Mouse (Mus musculus): ENCODE results near the gene Ccdc57.

Gene Ccdc57

DNA sequence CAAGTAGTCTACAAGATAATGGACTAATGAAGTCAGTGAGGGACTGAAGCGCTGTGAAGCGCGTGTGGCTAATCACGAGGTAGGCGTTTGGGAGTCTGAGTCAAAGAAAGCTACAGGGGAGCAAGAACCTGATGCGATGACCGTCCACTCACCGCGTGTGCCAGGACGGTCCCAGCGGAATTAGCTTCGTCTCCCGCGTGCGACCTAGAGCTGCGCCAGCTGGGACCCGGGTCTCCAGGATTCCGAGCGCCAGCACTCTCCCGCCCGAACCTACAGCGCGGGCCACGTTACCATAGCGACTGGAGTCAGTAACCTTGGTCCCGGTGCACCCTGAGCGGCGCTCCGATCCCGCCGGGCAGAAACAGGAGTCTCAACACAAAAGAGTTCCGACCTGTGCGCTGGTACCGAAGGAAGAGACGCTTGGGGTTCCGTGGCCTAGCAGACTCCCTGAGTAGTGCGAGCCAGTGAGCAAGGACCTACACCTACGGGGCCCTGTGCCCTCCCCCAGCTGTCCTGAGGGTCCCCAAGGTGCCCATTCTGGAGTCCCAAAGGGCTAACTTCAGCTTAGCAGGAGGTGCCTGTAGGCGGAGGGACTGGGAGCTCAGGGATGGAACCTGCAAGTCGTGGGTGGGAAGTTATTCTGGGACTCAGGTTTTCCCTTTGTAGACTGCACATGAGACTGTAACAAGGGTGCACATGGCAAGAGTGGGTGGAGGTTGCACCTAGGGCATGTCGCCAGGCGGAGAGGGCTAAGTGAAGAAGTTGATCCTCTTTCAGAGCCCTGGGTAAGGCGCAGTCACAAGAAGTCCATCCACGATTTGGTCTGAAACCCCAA, at the start of gene Ccdc57:
TSS of gene Ccdc57 (minus strand) at position 309 of the 835 bp plus-strand sequence.
- DNase-seq (ENCODE audit: inconsistent ontology term) = peak; percentile 94

DNA sequence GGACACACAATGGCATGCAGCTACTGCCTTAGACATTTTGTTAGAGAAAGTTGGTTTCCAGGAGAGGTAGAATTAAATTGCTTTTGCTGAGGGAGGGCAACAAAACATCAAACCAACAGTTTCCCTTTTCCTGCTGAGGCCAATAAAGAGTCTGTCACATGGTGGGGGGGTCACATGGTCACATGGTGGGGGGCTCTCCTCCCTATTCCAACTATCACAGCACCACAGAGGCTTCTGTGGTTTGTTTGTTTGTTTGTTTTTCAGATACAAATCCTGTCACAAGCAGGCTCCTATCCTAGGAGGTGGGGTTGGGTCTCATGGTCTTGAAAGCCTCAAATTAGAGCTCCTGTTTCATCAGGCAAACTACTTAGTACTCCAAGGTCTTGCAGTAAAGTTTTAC, 49.8 kb upstream of the Ccdc57 start:
- DNase-seq (ENCODE audit: inconsistent ontology term) = no peak

- no peak for DNase-seq (ENCODE audit: inconsistent ontology term)
Observed at GRCm38 (mm10) chr11:120981661-120982060, 49.0 kb upstream of the Ccdc57 start.

DNA sequence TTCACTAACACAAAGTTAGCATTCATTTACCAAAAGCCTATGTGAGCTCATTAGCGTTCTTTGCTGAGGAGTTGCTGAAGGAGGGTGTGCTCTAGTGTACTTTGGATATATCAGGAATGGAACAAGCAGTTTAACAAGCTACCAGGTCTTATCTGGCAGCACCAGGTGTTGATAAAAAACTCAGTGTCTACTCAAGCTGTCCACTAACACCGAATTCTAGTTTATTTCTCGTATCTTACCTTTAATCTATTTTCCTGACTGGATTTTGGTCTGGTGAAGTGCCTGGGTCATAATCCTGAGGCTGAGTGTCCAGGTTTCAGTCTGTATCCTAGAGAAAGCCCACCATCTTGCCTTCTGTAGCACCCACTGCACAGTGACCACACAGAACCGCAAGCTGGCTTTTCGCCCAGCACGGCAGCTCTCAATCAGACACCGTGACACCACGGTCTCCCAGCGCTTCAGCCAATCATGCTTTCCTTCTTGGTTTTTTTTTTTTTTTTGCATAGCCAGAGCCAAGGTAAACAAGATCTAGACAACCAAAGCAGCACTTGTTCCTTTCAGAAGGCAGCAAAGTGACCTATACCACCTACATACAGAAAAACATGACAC, 47.9 kb upstream of the Ccdc57 start:
- no peak for DNase-seq (ENCODE audit: inconsistent ontology term)

- no peak for DNase-seq (ENCODE audit: inconsistent ontology term)
Observed at GRCm38 (mm10) chr11:120979711-120980426, 47.2 kb upstream of the Ccdc57 start.

DNA sequence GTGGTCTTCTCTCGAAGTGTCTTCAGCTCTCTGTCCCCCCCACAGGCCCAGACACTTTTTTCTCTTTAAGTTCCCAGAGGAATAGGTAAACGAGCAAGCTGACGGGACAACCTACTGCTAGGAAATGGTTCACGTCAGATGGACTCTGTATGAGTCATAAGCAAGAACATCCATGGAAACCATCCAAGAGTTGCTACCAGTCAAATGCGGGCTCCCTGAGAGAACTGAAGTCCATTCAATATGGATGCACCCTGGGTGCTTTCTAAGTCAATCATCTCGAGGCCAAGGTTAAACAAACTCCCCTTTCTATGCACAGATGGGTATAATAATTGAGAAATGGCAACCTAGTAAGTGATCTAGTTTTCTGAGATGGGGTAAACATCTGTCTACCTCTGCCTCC, 40.6 kb upstream of the Ccdc57 start:
- DNase-seq (ENCODE audit: inconsistent ontology term) = no peak

GRCm38 (mm10) chr11:120971237-120971636, 38.6 kb upstream of the Ccdc57 start:
- no peak for DNase-seq (ENCODE audit: inconsistent ontology term)

- DNase-seq (ENCODE audit: inconsistent ontology term) = no peak
Observed at GRCm38 (mm10) chr11:120969742-120970141, 37.1 kb upstream of the Ccdc57 start.

GRCm38 (mm10) chr11:120965587-120965986, 32.9 kb upstream of the Ccdc57 start:
- no peak for DNase-seq (ENCODE audit: inconsistent ontology term)

DNA sequence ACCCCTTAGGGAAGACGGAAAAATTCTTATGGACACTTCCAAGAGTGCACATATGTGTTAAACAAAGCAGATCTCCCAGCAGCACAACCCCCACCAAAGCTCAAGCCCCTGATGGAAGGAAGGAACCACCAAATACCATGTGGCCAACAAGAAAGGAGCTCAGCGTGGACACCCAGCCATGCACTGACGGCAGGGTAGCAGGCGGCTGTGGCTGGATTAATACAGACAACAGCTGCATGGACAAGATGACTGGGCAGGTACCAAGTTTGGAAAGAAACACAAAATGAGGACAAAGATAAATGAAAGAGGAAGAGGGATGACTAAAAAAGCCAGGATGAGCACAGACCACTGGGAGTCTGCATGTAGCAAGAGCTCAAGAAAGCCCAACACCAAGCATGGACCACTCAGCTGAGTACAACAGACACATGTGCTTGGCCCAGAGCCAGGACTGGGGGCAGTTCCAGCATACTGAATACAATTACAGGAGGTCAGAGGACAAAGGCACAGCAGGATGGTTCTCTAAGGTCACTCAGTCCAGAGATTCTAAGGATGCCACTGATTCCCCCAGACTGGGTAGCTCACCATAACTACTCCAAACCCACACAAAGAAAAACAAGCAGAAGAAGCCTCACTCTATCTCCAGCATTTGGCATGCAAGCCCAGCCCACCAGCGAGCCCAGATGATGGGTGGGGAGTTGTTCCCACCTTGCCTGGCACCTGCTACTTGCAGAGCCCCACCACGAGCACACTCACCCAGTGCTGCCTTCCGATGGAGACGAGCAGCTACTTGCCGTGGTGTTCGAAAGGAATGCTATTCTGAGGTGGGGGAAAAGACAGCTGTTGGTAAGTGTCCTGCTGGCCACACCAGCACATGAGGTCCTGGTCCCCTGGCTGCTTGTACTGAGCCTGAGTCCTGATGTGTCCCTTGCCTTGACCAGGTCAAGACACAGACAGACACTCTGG, 31.8 kb upstream of the Ccdc57 start:
- DNase-seq (ENCODE audit: inconsistent ontology term) = peak; percentile 67

DNA sequence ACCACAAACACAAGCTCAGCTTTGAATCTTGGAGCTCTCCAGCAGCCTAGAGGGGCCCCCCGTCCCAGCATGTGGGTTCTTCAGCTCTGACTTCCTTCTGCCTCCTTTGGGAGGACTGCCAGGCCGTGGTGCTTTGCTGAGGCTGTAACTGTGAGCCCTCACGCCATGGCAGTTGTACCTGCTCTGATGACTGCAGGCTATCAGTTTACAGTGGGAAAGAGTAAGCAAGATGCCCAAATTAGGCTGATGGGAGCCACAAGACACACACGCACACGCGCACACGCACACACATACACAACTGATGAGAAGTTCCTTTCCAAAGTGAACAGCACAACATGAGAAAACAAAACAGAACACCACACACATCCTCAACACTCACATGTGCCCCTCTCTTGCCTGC, 30.2 kb upstream of the Ccdc57 start:
- peak; percentile 81 for DNase-seq (ENCODE audit: inconsistent ontology term)

DNA sequence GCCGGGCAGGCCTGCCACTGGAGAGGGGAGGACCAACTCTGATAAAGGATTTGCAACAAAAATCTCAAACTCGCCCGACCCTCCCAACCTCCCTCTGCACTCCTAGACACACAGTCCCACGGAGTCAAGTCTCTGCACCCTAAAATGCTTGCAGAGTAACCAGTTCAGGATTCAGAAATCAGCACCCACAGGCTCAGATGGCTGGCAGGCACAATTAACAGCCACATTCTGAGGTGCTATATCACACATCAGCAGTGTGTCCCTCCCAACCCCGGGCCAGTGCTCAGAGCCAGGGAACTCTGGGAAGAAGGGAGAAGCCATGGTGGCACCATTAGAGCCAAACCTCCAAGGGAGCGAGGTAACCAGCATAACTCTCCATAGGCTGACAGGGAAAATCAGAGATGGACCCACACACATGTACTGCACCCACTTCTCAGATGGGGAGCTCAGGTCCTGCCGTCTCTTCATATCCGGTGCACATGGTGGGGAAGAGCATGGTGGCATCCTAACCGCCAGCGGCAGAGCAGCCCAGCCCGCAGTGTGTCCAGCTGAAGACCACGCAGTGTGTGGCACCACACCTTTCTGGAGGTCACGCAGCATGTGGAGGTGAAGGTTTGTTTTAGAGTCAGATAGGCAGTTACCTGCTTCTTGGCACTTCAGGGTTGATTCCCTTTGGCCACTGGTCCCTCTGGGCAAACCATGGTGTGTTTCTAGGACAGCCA, 29.5 kb upstream of the Ccdc57 start:
- no peak for DNase-seq (ENCODE audit: inconsistent ontology term)

GRCm38 (mm10) chr11:120961594-120961993, 28.9 kb upstream of the Ccdc57 start:
- no peak for DNase-seq (ENCODE audit: inconsistent ontology term)

DNA sequence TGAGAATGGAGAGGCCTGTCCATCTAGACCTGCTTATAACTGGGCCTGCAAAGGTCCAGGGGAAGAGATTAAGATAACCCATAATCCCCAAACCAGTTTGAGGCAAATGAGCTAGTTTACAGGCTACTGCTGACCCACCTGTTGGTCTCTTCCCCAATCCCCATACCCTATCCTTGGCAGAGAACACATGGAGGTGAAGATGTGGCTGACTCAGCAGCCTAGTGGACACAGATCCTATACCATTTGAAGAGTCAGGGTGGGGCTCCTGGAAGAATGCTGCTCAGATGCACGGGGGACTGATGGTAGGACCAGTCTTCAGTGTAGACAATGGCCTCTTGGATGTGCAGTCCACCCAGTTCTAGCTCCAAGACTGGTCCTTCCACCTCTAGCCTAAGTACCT, 27.6 kb upstream of the Ccdc57 start:
- DNase-seq (ENCODE audit: inconsistent ontology term) = no peak

DNA sequence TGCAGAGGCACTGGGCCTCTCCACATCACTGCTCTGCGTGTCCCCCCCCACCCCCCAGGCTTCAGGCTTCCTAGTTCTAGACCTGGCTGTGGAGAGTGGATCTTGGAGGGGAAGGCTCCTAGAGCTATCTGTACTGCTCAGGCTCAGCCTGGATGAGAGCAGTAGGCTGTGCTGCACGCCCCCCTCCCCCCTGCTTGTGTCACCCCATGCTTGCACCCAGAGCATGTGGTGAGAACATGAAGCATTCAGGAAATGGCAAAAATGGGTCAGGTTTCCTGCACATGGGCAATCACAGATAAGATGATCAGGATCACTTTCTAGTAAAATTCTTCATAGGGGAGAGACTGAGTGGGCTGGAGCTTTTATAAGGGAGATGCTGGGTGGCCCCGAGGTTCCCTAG, 26.9 kb upstream of the Ccdc57 start:
- DNase-seq (ENCODE audit: inconsistent ontology term) = no peak

- no peak for DNase-seq (ENCODE audit: inconsistent ontology term)
Observed at GRCm38 (mm10) chr11:120959066-120959465, 26.4 kb upstream of the Ccdc57 start.

GRCm38 (mm10) chr11:120957731-120958257, 25.1 kb upstream of the Ccdc57 start:
- no peak for DNase-seq (ENCODE audit: inconsistent ontology term)

DNA sequence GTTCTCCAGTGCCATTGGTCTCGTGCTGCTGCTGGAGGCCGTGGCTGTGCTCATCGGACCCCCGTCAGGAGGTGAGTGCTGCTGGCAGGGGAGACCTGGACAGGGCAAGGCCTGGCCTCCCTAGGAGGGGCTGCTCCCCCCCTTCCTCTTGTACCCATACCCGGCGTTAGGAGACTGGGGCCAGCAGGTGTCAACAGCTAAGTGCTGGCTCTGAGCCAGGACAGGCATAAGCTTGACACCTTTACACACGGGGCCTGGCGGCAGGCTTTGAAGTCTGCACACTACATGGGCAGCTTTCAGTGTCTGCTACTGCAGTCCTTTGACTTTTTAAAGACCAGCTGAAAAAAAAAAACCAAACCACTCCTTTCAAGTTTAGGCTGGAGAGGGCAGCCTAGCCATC, 24.4 kb upstream of the Ccdc57 start:
- DNase-seq (ENCODE audit: inconsistent ontology term) = no peak

DNA sequence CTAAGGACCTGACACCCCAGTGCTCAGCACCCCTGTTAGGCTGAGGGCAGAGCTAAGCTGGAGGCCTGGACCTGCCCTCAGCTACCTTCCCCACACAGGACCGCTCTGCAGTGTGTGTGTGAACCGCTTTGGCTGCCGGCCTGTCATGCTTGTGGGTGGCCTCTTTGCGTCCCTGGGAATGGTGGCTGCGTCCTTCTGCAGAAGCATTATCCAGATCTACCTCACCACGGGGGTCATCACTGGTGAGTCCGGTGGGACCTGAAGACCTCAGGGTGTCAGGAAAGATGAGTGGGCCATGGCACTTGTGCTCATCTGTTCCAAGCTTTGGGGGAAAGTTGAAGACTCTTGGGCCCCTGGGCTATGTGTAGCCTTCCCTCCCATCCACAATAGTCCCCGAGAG, 23.0 kb upstream of the Ccdc57 start:
- no peak for DNase-seq (ENCODE audit: inconsistent ontology term)

DNA sequence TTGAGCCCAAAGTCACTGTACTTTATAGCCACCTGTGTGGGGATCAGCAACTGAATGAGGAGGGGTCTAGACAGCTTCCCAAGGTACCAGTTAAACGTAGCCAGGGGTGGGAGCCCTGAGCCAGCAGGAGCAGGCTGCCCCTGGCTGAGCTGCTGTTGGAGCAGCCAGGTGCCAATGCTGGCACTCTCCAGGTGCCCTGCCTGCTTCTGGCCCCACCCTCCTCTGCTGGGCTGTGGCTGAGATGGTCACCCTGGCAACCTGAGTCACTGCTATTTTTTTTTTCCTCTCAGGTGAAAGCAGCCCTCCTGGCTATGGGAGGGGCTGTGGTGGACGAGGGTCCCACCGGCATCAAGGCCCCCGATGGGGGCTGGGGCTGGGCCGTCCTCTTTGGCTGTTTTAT, 22.3 kb upstream of the Ccdc57 start:
- no peak for DNase-seq (ENCODE audit: inconsistent ontology term)
